Mouse (Mus musculus): ENCODE data around the gene Steap3.

GRCm38 (mm10) chr1:120146994-120147393 is 125.5 kb downstream of the Steap3 start:
- TF ChIP-seq CTCF (conservative IDR thresholded peaks at IDR 0.05; ENCODE audit: low read length) (peak; percentile 35), POU5F1 (IDR thresholded peaks at IDR 0.05; ENCODE audit: borderline replicate concordance, low read length) (no peak), NANOG (IDR thresholded peaks at IDR 0.05; ENCODE audit: borderline replicate concordance, low read length) (no peak)
